Mouse (Mus musculus) lung, adult 2 months (tissue): ENCODE results near the gene B430306N03Rik. TPM values are rescaled to one million over a fixed set of nuclear protein-coding genes. Genes with fewer than 3 reads are reported as not detected.

ENCODE experiments used
- DNase-seq: peaks from one replicate; pipeline ENCODE4 v3.0.0; 2022
- H3K4me1 ChIP-seq: fragments of 200-500 bp; 2 replicates; pipeline ENCODE4 v1.6.1; 2011; ENCODE audit warnings: low read length; ENCODE audit not compliant: control insufficient read depth, insufficient read depth
- H3K4me3 ChIP-seq: fragments of 200-500 bp; replicated peaks from 2 replicates; pipeline ENCODE3; 2011; ENCODE audit warnings: low read depth, mild to moderate bottlenecking, control low read depth, low read length; ENCODE audit errors: extremely low read depth
- CTCF ChIP-seq: fragments of 200-500 bp; IDR thresholded peaks from 2 replicates; pipeline ENCODE4 v1.5.1; 2011; ENCODE audit warnings: mild to moderate bottlenecking, low read length, control low read depth; ENCODE audit not compliant: insufficient read depth
- POLR2A ChIP-seq: fragments of 200-500 bp; IDR thresholded peaks from 2 replicates; pipeline ENCODE4 v1.6.1; 2011; ENCODE audit warnings: low read depth, mild to moderate bottlenecking, control low read depth, low read length, borderline replicate concordance; ENCODE audit errors: extremely low read depth
- WGBS: fragments of 180-500 bp; shearing (Covaris S2); methylation state at CpG from one replicate; pipeline ENCODE4 v1.1.7; 2018; 5-methylcytosine and 5-hydroxymethylcytosine counted together
- polyA plus RNA-seq: library from polyadenylated mRNA; depleted of rRNA; stranded (reverse); fragments of >200 nt; gene quantifications from 2 replicates; pipeline ENCODE4 v1.2.3, GENCODE M21; 2012

Gene B430306N03Rik
- polyA plus RNA-seq, 1 experiment, result 1.8 TPM

- no peaks in the 10 kb centered on the region for H3K4me1 ChIP-seq
- no peak overlapping the region for H3K4me3 ChIP-seq
- 83% methylated on average over 5 of the region's 5 CpGs for WGBS
- DNase-seq, result no peak
- TF ChIP-seq POLR2A (no peak), CTCF (no peak)
Observed at GRCm38 (mm10) chr17:48301792-48302191, 14.1 kb upstream of the B430306N03Rik start.

GRCm38 (mm10) chr17:48312124-48312523 lies 3.8 kb upstream of the B430306N03Rik start:
- no peak for DNase-seq
- no peak for TF ChIP-seq POLR2A
- TF ChIP-seq CTCF, result no peak
- 51% methylated on average over 2 of the region's 2 CpGs for WGBS
- Histone ChIP-seq H3K4me3 (no peak overlapping the region), H3K4me1 (no peaks in the 10 kb centered on the region)

- TF ChIP-seq CTCF, result no peak
- TF ChIP-seq POLR2A, result no peak
- Histone ChIP-seq H3K4me1 (no peaks in the 10 kb centered on the region), H3K4me3 (no peak overlapping the region)
- 95% methylated on average over 1 of the region's 1 CpGs for WGBS
- DNase-seq, result no peak
Observed at GRCm38 (mm10) chr17:48318686-48319085, 2.7 kb downstream of the B430306N03Rik start.

GRCm38 (mm10) chr17:48321279-48321678 lies 5.3 kb downstream of the B430306N03Rik start:
- DNase-seq, result no peak
- Histone ChIP-seq H3K4me1 (no peaks in the 10 kb centered on the region), H3K4me3 (no peak overlapping the region)
- WGBS, result 61% methylated on average over 2 of the region's 2 CpGs
- TF ChIP-seq CTCF, result no peak
- no peak for TF ChIP-seq POLR2A

- 81% methylated on average over 3 of the region's 3 CpGs for WGBS
- DNase-seq, result no peak
- TF ChIP-seq CTCF (no peak), POLR2A (no peak)
- Histone ChIP-seq H3K4me3 (no peak overlapping the region), H3K4me1 (no peaks in the 10 kb centered on the region)
Observed at GRCm38 (mm10) chr17:48323236-48323635, 7.3 kb downstream of the B430306N03Rik start.

- no peak overlapping the region for H3K4me3 ChIP-seq
- DNase-seq, result no peak
- WGBS, result 61% methylated on average over 5 of the region's 5 CpGs
- no peak for TF ChIP-seq POLR2A
- no peak for TF ChIP-seq CTCF
- no peaks in the 10 kb centered on the region for H3K4me1 ChIP-seq
Observed at GRCm38 (mm10) chr17:48324258-48324657, 8.3 kb downstream of the B430306N03Rik start.

GRCm38 (mm10) chr17:48325093-48325492 lies 9.2 kb downstream of the B430306N03Rik start:
- 89% methylated on average over 6 of the region's 6 CpGs for WGBS

GRCm38 (mm10) chr17:48325638-48326037 lies 9.7 kb downstream of the B430306N03Rik start:
- Histone ChIP-seq H3K4me1 (no peaks in the 10 kb centered on the region), H3K4me3 (no peak overlapping the region)
- 74% methylated on average over 11 of the region's 11 CpGs for WGBS
- TF ChIP-seq POLR2A (no peak), CTCF (no peak)
- DNase-seq, result no peak

More at GRCm38 (mm10) chr17:48325093-48325492, 9.2 kb downstream of the B430306N03Rik start:
- Histone ChIP-seq H3K4me3 (no peak overlapping the region), H3K4me1 (no peaks in the 10 kb centered on the region)
- TF ChIP-seq POLR2A (no peak), CTCF (no peak)
- no peak for DNase-seq

GRCm38 (mm10) chr17:48326656-48327055 lies 10.7 kb downstream of the B430306N03Rik start:
- TF ChIP-seq CTCF (no peak), POLR2A (no peak)
- 69% methylated on average over 4 of the region's 4 CpGs for WGBS
- Histone ChIP-seq H3K4me1 (no peaks in the 10 kb centered on the region), H3K4me3 (no peak overlapping the region)
- DNase-seq, result no peak

GRCm38 (mm10) chr17:48332524-48332923 lies 16.6 kb downstream of the B430306N03Rik start:
- TF ChIP-seq CTCF (no peak), POLR2A (no peak)
- no peaks in the 10 kb centered on the region for H3K4me1 ChIP-seq
- 72% methylated on average over 2 of the region's 2 CpGs for WGBS
- no peak for DNase-seq
- H3K4me3 ChIP-seq, result no peak overlapping the region
